Mouse (Mus musculus): Measurements from ENCODE around the gene Lrrc56. TPM values are rescaled to one million over a fixed set of nuclear protein-coding genes. Genes with fewer than 3 reads are reported as not detected.
A peak's percentile ranks its signal among the peaks of the same experiment; 100 is the strongest.

The Lrrc56 gene
- polyA plus RNA-seq, 1 experiment from 2014 or later, result 2.8 TPM

GRCm38 (mm10) chr7:141192776-141193347, 1.1 kb upstream of the Lrrc56 start:
- no peaks in the 10 kb centered on the region for H3K9me3 ChIP-seq (ENCODE audit: control insufficient read depth, low read length)
- no peak for ATAC-seq (ENCODE audit: insufficient number of reproducible peaks, insufficient read depth, low FRiP score, low read depth)
- peak overlapping the region; percentile 100 for H3K4me2 ChIP-seq (ENCODE audit: low read length)
- 32% methylated on average over 12 of the region's 12 CpGs for WGBS
- H3K27me3 ChIP-seq (ENCODE audit: control insufficient read depth, insufficient read depth, low read length), result no peaks in the 10 kb centered on the region
- H3K4me1 ChIP-seq (ENCODE audit: control insufficient read depth in 2 of 2, insufficient read depth in 2 of 2, low read length in 2 of 2), result peaks cover 6 to 18% of the 10 kb centered on the region in 2 experiments; a peak in 3 of 4 replicates
- H3K27ac ChIP-seq (replicated peaks in 1 of 2; ENCODE audit: control insufficient read depth in 1 of 2, insufficient read depth in 1 of 2, low read depth in 2 of 2, low read length in 2 of 2), result peak overlapping the region in 1 of 2 experiments; percentile 82; a peak in 3 of 4 replicates
- peak overlapping the region; percentile 97 for H3K9ac ChIP-seq (ENCODE audit: low read length)
- H3K36me3 ChIP-seq (ENCODE audit: control insufficient read depth, insufficient read depth, low read length), result peaks cover 37% of the 10 kb centered on the region
- peak overlapping the region; percentile 75 to 83 for H3K4me3 ChIP-seq (ENCODE audit: control insufficient read depth in 1 of 2, insufficient read depth in 1 of 2, low read depth in 1 of 2, low read length in 2 of 2)

- peak overlapping the region; percentile 97 for H3K9ac ChIP-seq (ENCODE audit: low read length)
- H3K27ac ChIP-seq (replicated peaks in 1 of 2; ENCODE audit: control insufficient read depth in 1 of 2, insufficient read depth in 1 of 2, low read depth in 2 of 2, low read length in 2 of 2), result peak overlapping the region; percentile 46 to 82; a peak in 3 of 4 replicates
- peaks cover 6 to 18% of the 10 kb centered on the region in 2 experiments; a peak in 3 of 4 replicates for H3K4me1 ChIP-seq (ENCODE audit: control insufficient read depth in 2 of 2, insufficient read depth in 2 of 2, low read length in 2 of 2)
- 0% methylated on average over 43 of the region's 43 CpGs for WGBS
- peak overlapping the region; percentile 100 for H3K4me2 ChIP-seq (ENCODE audit: low read length)
- peaks cover 37% of the 10 kb centered on the region for H3K36me3 ChIP-seq (ENCODE audit: control insufficient read depth, insufficient read depth, low read length)
- no peaks in the 10 kb centered on the region for H3K9me3 ChIP-seq (ENCODE audit: control insufficient read depth, low read length)
- no peak; the same call in 1 of the 2 replicates for ATAC-seq (ENCODE audit: insufficient number of reproducible peaks, insufficient read depth, low FRiP score, low read depth)
- H3K27me3 ChIP-seq (ENCODE audit: control insufficient read depth, insufficient read depth, low read length), result no peaks in the 10 kb centered on the region
- H3K4me3 ChIP-seq (ENCODE audit: control insufficient read depth in 1 of 2, insufficient read depth in 1 of 2, low read depth in 1 of 2, low read length in 2 of 2), result peak overlapping the region; percentile 75 to 83
Observed at GRCm38 (mm10) chr7:141193348-141193856, 555 bp upstream of the Lrrc56 start.

- Histone ChIP-seq H3K27me3 (ENCODE audit: control insufficient read depth, insufficient read depth, low read length) (no peaks in the 10 kb centered on the region), H3K4me3 (ENCODE audit: control insufficient read depth in 1 of 2, insufficient read depth in 1 of 2, low read depth in 1 of 2, low read length in 2 of 2) (peak overlapping the region; percentile 70 to 83), H3K9me3 (ENCODE audit: control insufficient read depth, low read length) (no peaks in the 10 kb centered on the region), H3K4me1 (ENCODE audit: control insufficient read depth in 2 of 2, insufficient read depth in 2 of 2, low read length in 2 of 2) (peaks cover 6 to 18% of the 10 kb centered on the region in 2 experiments; a peak in 3 of 4 replicates), H3K36me3 (ENCODE audit: control insufficient read depth, insufficient read depth, low read length) (peaks cover 31% of the 10 kb centered on the region), H3K9ac (ENCODE audit: low read length) (peak overlapping the region; percentile 75), H3K4me2 (ENCODE audit: low read length) (peak overlapping the region; percentile 100), H3K27ac (replicated peaks in 1 of 2; ENCODE audit: control insufficient read depth in 1 of 2, insufficient read depth in 1 of 2, low read depth in 2 of 2, low read length in 2 of 2) (peak overlapping the region; percentile 66 to 82)
- no peak for ATAC-seq (ENCODE audit: insufficient number of reproducible peaks, insufficient read depth, low FRiP score, low read depth)
- WGBS, result under 1% methylated on average over 23 of the region's 23 CpGs
Observed at GRCm38 (mm10) chr7:141194409-141194808, 452 bp downstream of the Lrrc56 start.

DNA sequence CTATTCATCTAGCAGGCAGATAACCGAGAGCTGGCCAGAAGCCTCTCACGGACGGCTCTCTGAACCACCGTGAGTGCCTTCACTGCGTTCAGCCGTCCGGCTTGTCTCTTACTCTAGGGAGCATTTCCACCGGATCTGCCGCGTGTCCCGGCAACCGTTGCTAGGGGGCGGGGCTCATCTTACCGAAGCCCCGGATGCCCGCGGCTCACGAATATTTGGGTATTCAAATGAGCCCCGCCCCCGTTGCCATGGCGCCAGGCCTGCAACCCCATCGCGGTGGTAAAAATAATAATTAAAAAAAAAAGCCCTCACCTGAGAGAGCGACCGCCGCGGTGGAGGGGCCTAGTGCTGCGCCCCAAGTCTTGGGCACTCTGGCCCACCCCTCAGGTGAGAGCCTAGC, 873 bp downstream of the Lrrc56 start:
- H3K36me3 ChIP-seq (ENCODE audit: control insufficient read depth, insufficient read depth, low read length), result peaks cover 28% of the 10 kb centered on the region
- H3K4me2 ChIP-seq (ENCODE audit: low read length), result peak overlapping the region; percentile 100
- peaks cover 6 to 18% of the 10 kb centered on the region in 2 experiments; a peak in 3 of 4 replicates for H3K4me1 ChIP-seq (ENCODE audit: control insufficient read depth in 2 of 2, insufficient read depth in 2 of 2, low read length in 2 of 2)
- no peaks in the 10 kb centered on the region for H3K9me3 ChIP-seq (ENCODE audit: control insufficient read depth, low read length)
- H3K9ac ChIP-seq (ENCODE audit: low read length), result peak overlapping the region; percentile 75
- WGBS, result under 1% methylated on average over 28 of the region's 28 CpGs
- ATAC-seq (ENCODE audit: insufficient number of reproducible peaks, insufficient read depth, low FRiP score, low read depth), result no peak
- H3K4me3 ChIP-seq (ENCODE audit: control insufficient read depth in 1 of 2, insufficient read depth in 1 of 2, low read depth in 1 of 2, low read length in 2 of 2), result peak overlapping the region; percentile 70 to 83
- H3K27me3 ChIP-seq (ENCODE audit: control insufficient read depth, insufficient read depth, low read length), result no peaks in the 10 kb centered on the region
- H3K27ac ChIP-seq (replicated peaks in 1 of 2; ENCODE audit: control insufficient read depth in 1 of 2, insufficient read depth in 1 of 2, low read depth in 2 of 2, low read length in 2 of 2), result peak overlapping the region; percentile 66 to 82; a peak in 3 of 4 replicates

DNA sequence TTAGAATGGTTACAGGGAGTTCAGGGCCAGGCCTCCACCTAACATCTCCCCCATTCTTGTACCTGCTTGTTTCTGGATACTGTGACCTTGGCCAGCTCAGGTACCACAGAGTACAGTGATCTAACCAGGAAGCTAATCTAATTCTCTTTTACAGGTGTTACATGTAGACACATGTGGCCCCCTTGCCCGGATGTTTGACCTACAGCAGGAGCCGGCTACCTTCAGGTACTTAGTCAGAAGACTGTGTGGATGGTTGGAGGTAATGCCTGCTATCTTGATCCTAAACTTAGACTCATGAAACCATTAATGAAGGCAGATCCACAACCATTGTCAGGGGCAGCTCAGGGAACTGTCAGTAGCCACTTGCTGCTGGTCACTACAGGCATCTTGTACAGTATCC, 1.8 kb downstream of the Lrrc56 start:
- no peak for ATAC-seq (ENCODE audit: insufficient number of reproducible peaks, insufficient read depth, low FRiP score, low read depth)
- H3K9me3 ChIP-seq (ENCODE audit: control insufficient read depth, low read length), result no peaks in the 10 kb centered on the region
- H3K9ac ChIP-seq (ENCODE audit: low read length), result no peak overlapping the region
- H3K27ac ChIP-seq (replicated peaks in 1 of 2; ENCODE audit: control insufficient read depth in 1 of 2, insufficient read depth in 1 of 2, low read depth in 2 of 2, low read length in 2 of 2), result no peak overlapping the region
- H3K4me1 ChIP-seq (ENCODE audit: control insufficient read depth in 2 of 2, insufficient read depth in 2 of 2, low read length in 2 of 2), result peaks cover 6 to 18% of the 10 kb centered on the region in 2 experiments; a peak in 3 of 4 replicates
- H3K4me2 ChIP-seq (ENCODE audit: low read length), result no peak overlapping the region
- H3K36me3 ChIP-seq (ENCODE audit: control insufficient read depth, insufficient read depth, low read length), result peaks cover 19% of the 10 kb centered on the region
- no peak overlapping the region for H3K4me3 ChIP-seq (ENCODE audit: control insufficient read depth in 1 of 2, insufficient read depth in 1 of 2, low read depth in 1 of 2, low read length in 2 of 2)
- WGBS, result 94% methylated on average over 2 of the region's 2 CpGs
- H3K27me3 ChIP-seq (ENCODE audit: control insufficient read depth, insufficient read depth, low read length), result no peaks in the 10 kb centered on the region

GRCm38 (mm10) chr7:141196619-141197282, 2.8 kb downstream of the Lrrc56 start:
- Histone ChIP-seq H3K36me3 (ENCODE audit: control insufficient read depth, insufficient read depth, low read length) (peaks cover 9% of the 10 kb centered on the region), H3K27me3 (ENCODE audit: control insufficient read depth, insufficient read depth, low read length) (no peaks in the 10 kb centered on the region), H3K27ac (replicated peaks in 1 of 2; ENCODE audit: control insufficient read depth in 1 of 2, insufficient read depth in 1 of 2, low read depth in 2 of 2, low read length in 2 of 2) (no peak overlapping the region), H3K4me3 (ENCODE audit: control insufficient read depth in 1 of 2, insufficient read depth in 1 of 2, low read depth in 1 of 2, low read length in 2 of 2) (no peak overlapping the region), H3K9me3 (ENCODE audit: control insufficient read depth, low read length) (no peaks in the 10 kb centered on the region), H3K4me1 (ENCODE audit: control insufficient read depth in 2 of 2, insufficient read depth in 2 of 2, low read length in 2 of 2) (peaks cover 6 to 17% of the 10 kb centered on the region in 2 experiments; a peak in 3 of 4 replicates), H3K4me2 (ENCODE audit: low read length) (no peak overlapping the region), H3K9ac (ENCODE audit: low read length) (no peak overlapping the region)
- ATAC-seq (ENCODE audit: insufficient number of reproducible peaks, insufficient read depth, low FRiP score, low read depth), result no peak
- 81% methylated on average over 8 of the region's 8 CpGs for WGBS

GRCm38 (mm10) chr7:141198121-141198520, 4.2 kb downstream of the Lrrc56 start:
- Histone ChIP-seq H3K9ac (ENCODE audit: low read length) (no peak overlapping the region), H3K36me3 (ENCODE audit: control insufficient read depth, insufficient read depth, low read length) (no peaks in the 10 kb centered on the region), H3K4me2 (ENCODE audit: low read length) (no peak overlapping the region), H3K4me1 (ENCODE audit: control insufficient read depth in 2 of 2, insufficient read depth in 2 of 2, low read length in 2 of 2) (peaks cover 2 to 4% of the 10 kb centered on the region in 2 experiments; a peak in 3 of 4 replicates), H3K27me3 (ENCODE audit: control insufficient read depth, insufficient read depth, low read length) (no peaks in the 10 kb centered on the region), H3K27ac (replicated peaks in 1 of 2; ENCODE audit: control insufficient read depth in 1 of 2, insufficient read depth in 1 of 2, low read depth in 2 of 2, low read length in 2 of 2) (no peak overlapping the region), H3K9me3 (ENCODE audit: control insufficient read depth, low read length) (no peaks in the 10 kb centered on the region), H3K4me3 (ENCODE audit: control insufficient read depth in 1 of 2, insufficient read depth in 1 of 2, low read depth in 1 of 2, low read length in 2 of 2) (no peak overlapping the region)
- 90% methylated on average over 4 of the region's 4 CpGs for WGBS
- no peak for ATAC-seq (ENCODE audit: insufficient number of reproducible peaks, insufficient read depth, low FRiP score, low read depth)

Data from heart, embryonic 14.5 days (tissue).